Mouse (Mus musculus): Measurements from ENCODE around the gene Bcl9l.
A peak's percentile ranks its signal among the peaks of the same experiment; 100 is the strongest.

Bcl9l gene

GRCm38 (mm10) chr9:44525001-44525400, 42.4 kb downstream of the Bcl9l start:
- H3K36me3 ChIP-seq (ENCODE audit: control insufficient read depth, insufficient read depth, low read length, poor library complexity, severe bottlenecking) = peaks cover 14% of the 10 kb centered on the region
- DNase-seq (ENCODE audit: low read depth, low spot score) = peak; percentile 53
- H3K27me3 ChIP-seq (ENCODE audit: control insufficient read depth, insufficient read depth, low read length, poor library complexity, severe bottlenecking) = no peaks in the 10 kb centered on the region

GRCm38 (mm10) chr9:44525589-44525988, 43.0 kb downstream of the Bcl9l start:
- no peaks in the 10 kb centered on the region for H3K27me3 ChIP-seq (ENCODE audit: control insufficient read depth, insufficient read depth, low read length, poor library complexity, severe bottlenecking)
- peak; percentile 56 for DNase-seq (ENCODE audit: low read depth, low spot score)
- peaks cover 11% of the 10 kb centered on the region; the same call in 1 of the 2 replicates for H3K36me3 ChIP-seq (ENCODE audit: control insufficient read depth, insufficient read depth, low read length, poor library complexity, severe bottlenecking)

- Histone ChIP-seq H3K27me3 (ENCODE audit: control insufficient read depth, insufficient read depth, low read length, poor library complexity, severe bottlenecking) (no peaks in the 10 kb centered on the region), H3K36me3 (ENCODE audit: control insufficient read depth, insufficient read depth, low read length, poor library complexity, severe bottlenecking) (peaks cover 9% of the 10 kb centered on the region; the same call in 1 of the 2 replicates)
- peak; percentile 98 for DNase-seq (ENCODE audit: low read depth, low spot score)
These were observed 43.9 kb downstream of the Bcl9l start for GRCm38 (mm10) chr9:44526337-44527112.

DNA sequence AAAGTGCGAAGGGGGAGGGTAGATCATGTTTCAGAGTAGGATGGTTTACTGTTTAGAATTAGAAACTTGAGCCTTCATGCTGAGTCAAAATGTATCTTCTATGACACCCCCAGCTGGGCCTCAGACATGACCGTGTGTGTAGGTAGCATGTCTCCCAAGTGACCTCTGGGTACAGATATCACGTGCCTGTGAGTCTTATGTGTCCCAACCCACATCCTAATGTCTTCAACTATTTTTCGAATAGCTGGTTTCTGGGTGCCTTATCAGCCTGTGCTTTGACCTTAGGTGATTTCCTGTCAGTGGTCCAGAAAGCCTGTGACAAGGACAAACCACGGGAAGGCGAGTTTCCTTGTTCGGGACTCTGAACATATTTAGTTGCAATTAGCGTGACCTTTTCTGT, 45.7 kb downstream of the Bcl9l start:
- Histone ChIP-seq H3K36me3 (ENCODE audit: control insufficient read depth, insufficient read depth, low read length, poor library complexity, severe bottlenecking) (peaks cover 5% of the 10 kb centered on the region; the same call in 1 of the 2 replicates), H3K27me3 (ENCODE audit: control insufficient read depth, insufficient read depth, low read length, poor library complexity, severe bottlenecking) (no peaks in the 10 kb centered on the region)
- peak; percentile 58 for DNase-seq (ENCODE audit: low read depth, low spot score)

GRCm38 (mm10) chr9:44532991-44533580, 50.5 kb downstream of the Bcl9l start:
- Histone ChIP-seq H3K36me3 (ENCODE audit: control insufficient read depth, insufficient read depth, low read length, poor library complexity, severe bottlenecking) (no peaks in the 10 kb centered on the region), H3K27me3 (ENCODE audit: control insufficient read depth, insufficient read depth, low read length, poor library complexity, severe bottlenecking) (no peaks in the 10 kb centered on the region)
- peak; percentile 75 for DNase-seq (ENCODE audit: low read depth, low spot score)

DNA sequence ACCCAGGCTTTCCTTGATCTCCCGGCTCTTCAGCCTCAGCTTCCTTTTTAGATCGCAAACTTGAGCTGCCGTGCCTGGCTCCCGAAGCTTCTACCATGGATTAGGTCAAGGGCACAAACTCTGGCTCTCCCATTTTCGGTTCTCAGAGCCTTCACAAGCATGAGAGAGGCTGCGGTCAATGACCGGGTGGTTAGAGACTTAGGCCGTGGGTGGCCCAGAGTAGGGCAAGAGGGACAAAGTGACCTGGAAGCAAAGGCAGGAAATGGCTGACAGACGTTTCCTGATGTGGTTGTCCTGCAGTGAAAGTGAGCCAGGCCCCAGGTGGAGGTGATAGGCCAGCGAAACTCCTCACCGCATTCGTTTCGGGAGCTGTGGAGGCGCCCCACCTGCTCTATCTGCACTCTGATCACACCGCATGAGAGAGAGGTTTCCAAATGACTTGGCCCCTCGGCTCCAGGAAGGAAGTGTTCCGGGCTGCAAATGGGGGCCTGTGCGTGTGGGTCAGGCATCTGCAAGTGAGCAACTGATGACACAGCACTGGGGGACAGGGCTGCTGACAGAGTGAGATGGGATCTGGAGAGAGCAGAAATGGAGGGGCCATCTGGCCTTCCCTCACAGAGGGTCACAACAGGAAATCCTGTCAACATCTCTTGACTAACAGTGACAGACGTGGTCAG, 55.1 kb downstream of the Bcl9l start:
- peak; percentile 55 for DNase-seq (ENCODE audit: low read depth, low spot score)
- no peaks in the 10 kb centered on the region for H3K27me3 ChIP-seq (ENCODE audit: control insufficient read depth, insufficient read depth, low read length, poor library complexity, severe bottlenecking)

GRCm38 (mm10) chr9:44539816-44540421, 57.3 kb downstream of the Bcl9l start:
- no peak for DNase-seq (ENCODE audit: low read depth, low spot score)
- H3K36me3 ChIP-seq (ENCODE audit: control insufficient read depth, insufficient read depth, low read length, poor library complexity, severe bottlenecking) = no peaks in the 10 kb centered on the region

More for the DNA sequence above, 55.1 kb downstream of the Bcl9l start:
- no peaks in the 10 kb centered on the region for H3K36me3 ChIP-seq (ENCODE audit: control insufficient read depth, insufficient read depth, low read length, poor library complexity, severe bottlenecking)

DNA sequence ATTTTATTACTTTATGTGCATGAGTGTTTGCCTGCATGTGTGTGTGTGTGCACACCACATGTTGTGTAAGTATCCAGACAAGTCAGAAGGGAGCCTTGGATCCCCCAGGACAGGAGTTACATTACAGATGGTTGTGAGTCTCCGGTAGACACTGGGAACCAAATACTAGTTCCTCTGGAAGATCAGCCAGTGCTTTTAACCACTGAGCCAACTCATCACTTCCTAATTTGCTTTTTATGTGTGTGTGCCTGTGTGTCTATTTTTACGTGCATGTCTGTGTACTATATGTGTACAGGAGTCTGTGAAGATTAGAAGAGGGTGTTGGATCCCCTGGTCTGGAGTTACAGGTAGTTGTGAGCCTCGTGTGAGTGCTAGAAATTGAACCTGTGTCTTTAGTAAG, 58.1 kb downstream of the Bcl9l start:
- Histone ChIP-seq H3K27me3 (ENCODE audit: control insufficient read depth, insufficient read depth, low read length, poor library complexity, severe bottlenecking) (no peaks in the 10 kb centered on the region), H3K36me3 (ENCODE audit: control insufficient read depth, insufficient read depth, low read length, poor library complexity, severe bottlenecking) (no peaks in the 10 kb centered on the region)
- DNase-seq (ENCODE audit: low read depth, low spot score) = peak; percentile 28

More at GRCm38 (mm10) chr9:44539816-44540421, 57.3 kb downstream of the Bcl9l start:
- no peaks in the 10 kb centered on the region for H3K27me3 ChIP-seq (ENCODE audit: control insufficient read depth, insufficient read depth, low read length, poor library complexity, severe bottlenecking)

GRCm38 (mm10) chr9:44542364-44542763, 59.7 kb downstream of the Bcl9l start:
- Histone ChIP-seq H3K36me3 (ENCODE audit: control insufficient read depth, insufficient read depth, low read length, poor library complexity, severe bottlenecking) (no peaks in the 10 kb centered on the region), H3K27me3 (ENCODE audit: control insufficient read depth, insufficient read depth, low read length, poor library complexity, severe bottlenecking) (no peaks in the 10 kb centered on the region)

DNA sequence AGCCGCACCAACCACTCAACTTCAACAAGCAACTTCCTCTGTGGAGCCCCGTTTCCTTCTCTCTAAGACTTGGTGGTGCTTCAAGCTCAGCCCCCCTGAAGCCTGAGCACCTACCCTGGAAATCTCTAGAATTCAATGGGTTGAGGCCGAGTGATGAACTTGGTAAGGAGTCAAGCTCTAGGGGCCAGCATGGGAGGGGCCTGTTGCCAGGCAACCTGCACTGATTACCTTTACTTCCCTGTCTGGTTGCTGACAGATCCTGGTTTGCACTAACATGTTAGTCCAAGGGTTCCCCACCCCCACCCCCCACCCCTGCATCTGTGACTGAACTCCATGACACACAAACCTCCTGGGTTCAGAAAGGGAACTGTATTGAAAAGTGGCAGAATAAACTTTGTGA, 62.4 kb downstream of the Bcl9l start:
- Histone ChIP-seq H3K27me3 (ENCODE audit: control insufficient read depth, insufficient read depth, low read length, poor library complexity, severe bottlenecking) (no peaks in the 10 kb centered on the region), H3K36me3 (ENCODE audit: control insufficient read depth, insufficient read depth, low read length, poor library complexity, severe bottlenecking) (no peaks in the 10 kb centered on the region)
- peak; percentile 83 for DNase-seq (ENCODE audit: low read depth, low spot score)

More at GRCm38 (mm10) chr9:44542364-44542763, 59.7 kb downstream of the Bcl9l start:
- no peak for DNase-seq (ENCODE audit: low read depth, low spot score)

- no peaks in the 10 kb centered on the region for H3K36me3 ChIP-seq (ENCODE audit: control insufficient read depth, insufficient read depth, low read length, poor library complexity, severe bottlenecking)
- H3K27me3 ChIP-seq (ENCODE audit: control insufficient read depth, insufficient read depth, low read length, poor library complexity, severe bottlenecking) = no peaks in the 10 kb centered on the region
- no peak for DNase-seq (ENCODE audit: low read depth, low spot score)
These were observed 66.0 kb downstream of the Bcl9l start for GRCm38 (mm10) chr9:44548412-44549152.

DNA sequence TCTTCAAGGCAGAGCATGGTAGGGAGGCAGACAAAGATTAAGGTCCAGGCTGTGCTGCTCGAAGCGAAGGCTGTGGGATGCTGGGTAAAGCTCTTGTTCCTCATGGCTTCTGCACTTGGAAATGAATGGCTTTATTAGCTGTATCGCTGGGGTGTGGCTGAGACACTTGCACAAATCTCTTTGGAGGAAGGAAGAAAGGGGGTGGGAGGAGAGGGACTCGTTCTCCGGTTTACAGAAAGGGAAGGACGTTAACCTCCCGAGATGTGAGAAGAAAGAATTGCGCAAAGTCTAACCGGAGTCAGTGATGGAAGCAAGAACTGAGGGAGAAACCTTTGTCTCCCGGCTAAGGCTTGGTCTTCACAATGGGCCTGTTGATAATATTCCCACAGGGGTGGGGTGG, 68.5 kb downstream of the Bcl9l start:
- Histone ChIP-seq H3K36me3 (ENCODE audit: control insufficient read depth, insufficient read depth, low read length, poor library complexity, severe bottlenecking) (no peaks in the 10 kb centered on the region), H3K27me3 (ENCODE audit: control insufficient read depth, insufficient read depth, low read length, poor library complexity, severe bottlenecking) (no peaks in the 10 kb centered on the region; the same call in 1 of the 2 replicates)
- no peak for DNase-seq (ENCODE audit: low read depth, low spot score)

DNA sequence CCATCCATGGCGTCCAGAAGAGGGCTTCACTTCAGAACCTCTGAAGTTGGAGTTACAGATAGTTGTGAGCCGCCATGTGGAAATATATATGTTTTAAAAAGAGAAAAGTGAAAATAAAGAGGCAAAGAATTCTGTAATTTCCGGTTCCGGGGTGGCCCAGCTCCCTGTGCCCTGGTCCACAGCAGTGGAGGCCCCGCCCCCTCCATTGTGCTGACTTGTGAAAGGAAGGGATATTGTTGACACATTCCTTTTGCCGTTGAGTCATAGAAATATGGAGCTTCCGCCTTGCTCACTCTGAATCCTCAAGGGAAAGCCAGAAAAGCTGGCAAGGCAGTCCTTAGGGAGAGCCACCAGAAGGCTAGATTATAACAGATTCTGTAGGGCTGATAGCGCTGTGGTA, 69.5 kb downstream of the Bcl9l start:
- Histone ChIP-seq H3K36me3 (ENCODE audit: control insufficient read depth, insufficient read depth, low read length, poor library complexity, severe bottlenecking) (no peaks in the 10 kb centered on the region), H3K27me3 (ENCODE audit: control insufficient read depth, insufficient read depth, low read length, poor library complexity, severe bottlenecking) (no peaks in the 10 kb centered on the region; the same call in 1 of the 2 replicates)
- DNase-seq (ENCODE audit: low read depth, low spot score) = no peak
